Mouse (Mus musculus) MEL (cell line): Measurements from ENCODE around the gene Carnmt1. TPM values are rescaled to one million over a fixed set of nuclear protein-coding genes. Genes with fewer than 3 reads are reported as not detected.

Experiments
- DNase-seq: peaks from one replicate; pipeline ENCODE4 v3.0.0; 2011; ENCODE audit warnings: low read depth, low spot score
- H3K27ac ChIP-seq: 2 replicates; pipeline ENCODE4 v1.5.1; 2012; ENCODE audit warnings: low read depth, mild to moderate bottlenecking, control low read depth, low read length, moderate library complexity; ENCODE audit not compliant: control insufficient read depth
- H3K27me3 ChIP-seq, 2 experiments: fragments of 150-350 bp in 1 of 2; sonication (generic) in 1 of 2; 2 replicates each; pipeline ENCODE4 v1.6.1; 2012; ENCODE audit warnings: low read length in 2 of 2, mild to moderate bottlenecking in 2 of 2, improper control_type of control experiment in 1 of 2, moderate library complexity in 1 of 2; ENCODE audit not compliant: insufficient read depth in 2 of 2, control insufficient read depth in 1 of 2
- H3K36me3 ChIP-seq, 2 experiments: 2 replicates each; pipeline ENCODE4 v1.6.1; 2012 to 2014; ENCODE audit warnings: low read length in 2 of 2, improper control_type of control experiment in 1 of 2, inconsistent platforms in 1 of 2, mild to moderate bottlenecking in 1 of 2; ENCODE audit not compliant: insufficient read depth in 2 of 2, control insufficient read depth in 1 of 2
- H3K4me1 ChIP-seq, 2 experiments: fragments of 150-350 bp in 1 of 2; sonication (generic) in 1 of 2; 2 replicates each; pipeline ENCODE4 v1.6.1; 2012; ENCODE audit warnings: low read length in 2 of 2, improper control_type of control experiment in 1 of 2, mild to moderate bottlenecking in 1 of 2; ENCODE audit not compliant: insufficient read depth in 2 of 2, control insufficient read depth in 1 of 2
- H3K4me3 ChIP-seq, 2 experiments: fragments of 150-350 bp in 1 of 2; sonication (generic) in 1 of 2; 2 replicates each; pipeline ENCODE4 v1.5.1; 2012; ENCODE audit warnings: low read depth in 2 of 2, low read length in 2 of 2, mild to moderate bottlenecking in 2 of 2, moderate library complexity in 2 of 2, control low read depth in 1 of 2, improper control_type of control experiment in 1 of 2; ENCODE audit not compliant: control insufficient read depth in 1 of 2, insufficient read depth in 1 of 2
- H3K79me2 ChIP-seq: 2 replicates; pipeline ENCODE4 v1.6.1; 2012; ENCODE audit warnings: mild to moderate bottlenecking, low read length, moderate library complexity; ENCODE audit not compliant: control insufficient read depth, poor library complexity, insufficient read depth
- H3K9ac ChIP-seq: 2 replicates; pipeline ENCODE4 v1.6.1; 2012; ENCODE audit warnings: low read depth, mild to moderate bottlenecking, control low read depth, low read length, moderate library complexity; ENCODE audit not compliant: control insufficient read depth, poor library complexity, severe bottlenecking
- H3K9me3 ChIP-seq: fragments of 150-350 bp; sonication (generic); replicated peaks from 2 replicates; pipeline ENCODE4 v1.6.1; 2012; ENCODE audit warnings: mild to moderate bottlenecking, low read length, improper control_type of control experiment, moderate library complexity; ENCODE audit not compliant: insufficient read depth
- CHD1 ChIP-seq: IDR thresholded peaks from 2 replicates; pipeline ENCODE4 v1.6.1; 2012; ENCODE audit warnings: low read depth, mild to moderate bottlenecking, inconsistent platforms, low read length, improper control_type of control experiment
- E2F4 ChIP-seq: IDR thresholded peaks from 2 replicates; pipeline ENCODE4 v1.6.1; 2011; ENCODE audit warnings: low read depth, low read length, improper control_type of control experiment, borderline replicate concordance
- ELF1 ChIP-seq: IDR thresholded peaks from 2 replicates; pipeline ENCODE4 v1.6.1; 2014; ENCODE audit warnings: low read depth, mild to moderate bottlenecking, inconsistent platforms, low read length, improper control_type of control experiment, moderate library complexity
- JUND ChIP-seq: IDR thresholded peaks from 2 replicates; pipeline ENCODE4 v1.6.1; 2011; ENCODE audit warnings: low read depth, mild to moderate bottlenecking, improper control_type of control experiment, low read length
- MAFK ChIP-seq: IDR thresholded peaks from 2 replicates; pipeline ENCODE4 v1.6.1; 2011; ENCODE audit warnings: low read depth, mild to moderate bottlenecking, low read length, improper control_type of control experiment, borderline replicate concordance
- MAZ ChIP-seq: IDR thresholded peaks from 2 replicates; pipeline ENCODE4 v1.6.1; 2012; ENCODE audit warnings: low read depth, mild to moderate bottlenecking, inconsistent platforms, low read length, improper control_type of control experiment
- MEF2A ChIP-seq: IDR thresholded peaks from 2 replicates; pipeline ENCODE4 v1.6.1; 2014; ENCODE audit warnings: low read depth, mild to moderate bottlenecking, inconsistent platforms, low read length, improper control_type of control experiment; ENCODE audit not compliant: poor library complexity, insufficient replicate concordance, severe bottlenecking; ENCODE audit errors: extremely low read depth
- MXI1 ChIP-seq: IDR thresholded peaks from 2 replicates; pipeline ENCODE4 v1.6.1; 2011; ENCODE audit warnings: mild to moderate bottlenecking, low read depth, low read length, improper control_type of control experiment
- MYB ChIP-seq: IDR thresholded peaks from 2 replicates; pipeline ENCODE4 v1.6.1; 2011; ENCODE audit warnings: mild to moderate bottlenecking, low read depth, low read length, improper control_type of control experiment
- MYC ChIP-seq: IDR thresholded peaks from 2 replicates; pipeline ENCODE4 v1.6.1; 2011; ENCODE audit warnings: low read depth, mild to moderate bottlenecking, low read length, improper control_type of control experiment, moderate library complexity
- NELFE ChIP-seq: IDR thresholded peaks from 2 replicates; pipeline ENCODE4 v1.6.1; 2011; ENCODE audit warnings: low read depth, low read length, improper control_type of control experiment
- NRF1 ChIP-seq: IDR thresholded peaks from 2 replicates; pipeline ENCODE4 v1.6.1; 2014; ENCODE audit warnings: low read depth, mild to moderate bottlenecking, inconsistent platforms, low read length, improper control_type of control experiment, moderate library complexity; ENCODE audit not compliant: poor library complexity, insufficient read depth, severe bottlenecking
- POLR2A ChIP-seq, 2 experiments: IDR thresholded peaks; 2 replicates each; pipeline ENCODE4 v1.6.1; 2011 to 2012; ENCODE audit warnings: low read length in 2 of 2, mild to moderate bottlenecking in 2 of 2, control low read depth in 1 of 2, improper control_type of control experiment in 1 of 2, low read depth in 1 of 2, moderate library complexity in 1 of 2; ENCODE audit not compliant: control insufficient read depth in 1 of 2, insufficient read depth in 1 of 2, poor library complexity in 1 of 2
- POLR2AphosphoS5 ChIP-seq: IDR thresholded peaks from 2 replicates; pipeline ENCODE4 v1.6.1; 2012; ENCODE audit warnings: low read depth, borderline replicate concordance, mild to moderate bottlenecking, inconsistent platforms, low read length, moderate library complexity, mixed read lengths
- SIN3A ChIP-seq: IDR thresholded peaks from 2 replicates; pipeline ENCODE4 v1.6.1; 2012; ENCODE audit warnings: low read length, improper control_type of control experiment, inconsistent platforms
- TAL1 ChIP-seq: IDR thresholded peaks from 2 replicates; pipeline ENCODE4 v1.6.1; 2012; ENCODE audit warnings: mild to moderate bottlenecking, inconsistent platforms, low read length, moderate library complexity, mixed read lengths
- TBP ChIP-seq: IDR thresholded peaks from 2 replicates; pipeline ENCODE4 v1.8.0; 2011; ENCODE audit warnings: low read depth, low read length, improper control_type of control experiment
- TCF12 ChIP-seq: IDR thresholded peaks from 2 replicates; pipeline ENCODE4 v1.6.1; 2014; ENCODE audit warnings: low read depth, mild to moderate bottlenecking, inconsistent platforms, low read length, improper control_type of control experiment, moderate library complexity
- UBTF ChIP-seq: IDR thresholded peaks from 2 replicates; pipeline ENCODE4 v1.6.1; 2012; ENCODE audit warnings: low read depth, mild to moderate bottlenecking, inconsistent platforms, low read length, improper control_type of control experiment, moderate library complexity, borderline replicate concordance; ENCODE audit not compliant: insufficient read depth
- USF2 ChIP-seq, 2 experiments: IDR thresholded peaks; 2 replicates each; pipeline ENCODE4 v1.6.1; 2011 to 2012; ENCODE audit warnings: improper control_type of control experiment in 2 of 2, low read length in 2 of 2, borderline replicate concordance in 1 of 2, inconsistent platforms in 1 of 2, low read depth in 1 of 2, mild to moderate bottlenecking in 1 of 2; ENCODE audit not compliant: insufficient read depth in 1 of 2
- ZC3H11A ChIP-seq: IDR thresholded peaks from 2 replicates; pipeline ENCODE4 v1.6.1; 2012; ENCODE audit warnings: low read depth, mild to moderate bottlenecking, inconsistent platforms, low read length, improper control_type of control experiment
- ZNF384 ChIP-seq: IDR thresholded peaks from 2 replicates; pipeline ENCODE4 v1.6.1; 2012; ENCODE audit warnings: low read depth, mild to moderate bottlenecking, inconsistent platforms, low read length, improper control_type of control experiment
- polyA plus RNA-seq, 2 experiments: library from polyadenylated mRNA; stranded (reverse) in 1 of 2; unstranded in 1 of 2; fragments of >175 nt in 1 of 2; fragments of >200 nt in 1 of 2; gene quantifications; 2 replicates each; pipeline versions ENCODE4 v1.2.1 to v1.2.4; 2012; ENCODE audit warnings: low replicate concordance in 2 of 2, low read depth in 1 of 2; ENCODE audit not compliant: insufficient read length in 2 of 2, insufficient read depth in 1 of 2, missing spikeins in 1 of 2
- total RNA-seq: library from RNA; depleted of rRNA; stranded (reverse); fragments of 300-350 nt; gene quantifications from 2 replicates; pipeline ENCODE4 v1.2.3, GENCODE M21; 2012

Carnmt1 gene
- total and polyA plus RNA-seq, 3 experiments = 15.4 to 23.3 TPM; not detected in 1

DNA sequence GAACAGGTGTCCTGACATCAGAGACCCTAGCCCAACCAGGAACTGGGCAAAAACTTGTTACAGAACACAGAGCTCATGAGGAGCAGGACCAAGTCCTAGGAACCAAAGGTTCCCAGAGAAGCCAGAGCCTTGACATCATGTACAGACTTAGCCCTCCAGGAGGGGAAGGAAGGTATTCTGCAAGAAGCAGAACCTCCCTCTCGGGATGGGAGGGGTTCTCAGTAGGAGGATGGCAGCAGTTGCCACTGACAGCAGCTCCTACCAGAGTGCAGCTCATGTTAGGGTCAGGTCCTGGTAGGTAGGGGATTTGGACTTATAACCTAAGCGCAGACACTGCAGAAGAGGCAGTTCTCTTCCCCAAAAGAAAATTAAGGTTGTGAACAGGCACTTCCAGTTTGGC is 46.7 kb upstream of the Carnmt1 start:
- TF ChIP-seq POLR2A (IDR thresholded peaks at IDR 0.05; ENCODE audit: control insufficient read depth in 1 of 2, insufficient read depth in 1 of 2, low read depth in 1 of 2, low read length in 2 of 2, poor library complexity in 1 of 2) (no peak), ELF1 (no peak), MAZ (no peak), NELFE (no peak), CHD1 (no peak), E2F4 (no peak), MAFK (no peak), JUND (no peak), SIN3A (no peak), MEF2A (no peak), TAL1 (no peak), POLR2AphosphoS5 (no peak), USF2 (IDR thresholded peaks at IDR 0.05; ENCODE audit: borderline replicate concordance in 1 of 2, insufficient read depth in 1 of 2, low read depth in 1 of 2, low read length in 2 of 2) (no peak), MXI1 (no peak)
- Histone ChIP-seq H3K79me2 (peaks cover 69% of the 10 kb centered on the region), H3K27me3 (no peaks in the 10 kb centered on the region), H3K36me3 (peaks cover 0 to 6% of the 10 kb centered on the region in 2 experiments; a peak in 3 of 4 replicates), H3K27ac (no peak overlapping the region), H3K9ac (no peak overlapping the region), H3K9me3 (no peaks in the 10 kb centered on the region), H3K4me3 (no peak overlapping the region), H3K4me1 (peaks cover 3 to 12% of the 10 kb centered on the region in 2 experiments; a peak in 2 of 4 replicates)
- DNase-seq = no peak

DNA sequence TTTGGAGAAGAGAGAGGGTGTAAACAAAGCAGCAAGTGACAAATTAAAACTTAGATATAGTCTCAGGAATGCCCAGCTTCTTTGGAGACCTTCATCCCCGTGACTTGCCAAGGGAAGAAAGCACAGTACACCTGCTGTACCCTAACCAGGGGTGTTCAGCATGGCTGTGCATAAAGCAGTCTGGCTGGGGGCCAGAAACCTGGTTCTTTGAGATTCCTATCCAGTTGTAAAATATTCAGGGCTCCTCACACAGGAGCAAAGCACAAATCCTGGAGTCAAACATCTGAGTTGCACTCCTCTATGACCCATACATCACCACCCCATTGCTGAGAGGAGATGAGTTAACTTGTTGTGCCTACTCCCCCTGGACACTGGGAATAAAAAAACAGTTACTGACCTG is 41.0 kb upstream of the Carnmt1 start:
- Histone ChIP-seq H3K79me2 (peaks cover 56% of the 10 kb centered on the region), H3K4me3 (peak overlapping the region in 1 of 2 experiments; percentile 100; a peak in 1 of 4 replicates), H3K36me3 (peaks cover 0 to 15% of the 10 kb centered on the region in 2 experiments; a peak in 2 of 4 replicates), H3K27me3 (no peaks in the 10 kb centered on the region), H3K9me3 (no peaks in the 10 kb centered on the region), H3K9ac (no peak overlapping the region), H3K27ac (no peak overlapping the region)
- no peak for DNase-seq
- TF ChIP-seq POLR2AphosphoS5 (no peak), ZC3H11A (no peak), POLR2A (IDR thresholded peaks at IDR 0.05; ENCODE audit: control insufficient read depth in 1 of 2, insufficient read depth in 1 of 2, low read depth in 1 of 2, low read length in 2 of 2, poor library complexity in 1 of 2) (no peak), NRF1 (no peak), TBP (no peak), TCF12 (no peak), MXI1 (no peak), MYB (no peak), E2F4 (no peak), UBTF (no peak), MYC (no peak), ZNF384 (no peak), TAL1 (no peak)
- TF ChIP-seq, all 39 proteins: peak for 0
- peaks cover 4 to 22% of the 10 kb centered on the region in 2 experiments for H3K4me1 ChIP-seq
